Mouse (Mus musculus): ENCODE results near the gene Irs1. TPM values are rescaled to one million over a fixed set of nuclear protein-coding genes. Genes with fewer than 3 reads are reported as not detected.

Irs1 gene
- total RNA-seq (2023; ENCODE audit: inconsistent age), result 0.42 to 0.51 TPM (median 0.45 TPM) in 4 replicates

DNA sequence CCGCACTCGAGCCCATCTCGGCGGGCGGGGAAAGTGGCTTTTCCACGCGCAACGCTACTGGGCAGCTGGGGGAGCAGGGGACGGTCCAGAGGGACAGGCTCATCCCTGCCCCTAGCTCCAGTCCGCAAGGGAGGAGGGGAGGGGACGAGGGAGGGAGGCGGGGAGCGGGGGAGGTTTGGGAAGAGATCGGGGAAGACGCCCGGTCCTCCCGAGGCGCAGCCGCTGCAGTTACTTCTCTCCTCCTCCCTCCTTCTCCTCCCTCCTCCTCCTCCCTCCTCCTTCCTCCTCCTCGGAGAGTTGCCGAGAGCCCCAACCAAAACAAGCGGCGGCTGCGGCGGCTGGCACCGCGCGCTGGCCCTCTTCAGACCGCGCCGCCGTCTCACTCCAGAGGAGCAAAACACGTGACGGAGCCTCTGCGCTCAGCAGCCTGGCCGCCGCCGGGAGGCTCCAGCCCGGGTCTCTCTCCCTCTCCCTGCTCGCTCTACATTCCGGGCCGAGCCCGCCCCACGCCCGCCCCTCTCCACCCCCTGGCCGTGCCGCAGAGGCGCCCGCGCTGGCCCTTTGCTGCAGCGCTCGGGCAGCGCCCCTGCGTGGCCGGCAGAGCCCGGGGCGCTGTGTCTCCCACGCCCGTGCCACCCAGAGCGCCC lies at the start of gene Irs1:
Gene Irs1 (minus strand): TSS at position 266 of the 647 bp plus-strand sequence.

GRCm38 (mm10) chr1:82316111-82316745 lies 25.0 kb upstream of the Irs1 start, which contains the start of gene Rhbdd1:
TSS of gene Rhbdd1 (plus strand) at chr1:82316452.

GRCm38 (mm10) chr1:82232812-82233211 lies 58.4 kb downstream of the Irs1 start, which contains the start of gene Gm9747:
TSS of gene Gm9747 (plus strand) at chr1:82233112.

Other genes with a start within 250 kb of the Irs1 start
- not detected in 4 replicates for gene Gm9747, start 58.3 kb downstream of the Irs1 start, total RNA-seq (2023; ENCODE audit: inconsistent age)
- gene Rhbdd1, start 25.0 kb upstream of the Irs1 start, total RNA-seq (2023; ENCODE audit: inconsistent age), result 17.5 to 21.5 TPM (median 20.3 TPM) in 4 replicates

Measured in B cell, adult (primary cell).